Mouse (Mus musculus) G1E (cell line): Measurements from ENCODE around the gene Kndc1. TPM values are rescaled to one million over a fixed set of nuclear protein-coding genes. Genes with fewer than 3 reads are reported as not detected.
A peak's percentile ranks its signal among the peaks of the same experiment; 100 is the strongest.

ENCODE experiments used
- ATAC-seq: 2 replicates; pipeline ENCODE4 v1.8.0; 2016; ENCODE audit warnings: mild to moderate bottlenecking; ENCODE audit not compliant: insufficient number of reproducible peaks, poor library complexity, low FRiP score, severe bottlenecking; ENCODE audit errors: extremely low read depth
- DNase-seq: peaks from one replicate; pipeline ENCODE4 v3.0.0; 2012; ENCODE audit warnings: low spot score
- H3K27me3 ChIP-seq: 2 replicates; pipeline ENCODE4 v1.6.1; 2012; ENCODE audit warnings: mild to moderate bottlenecking, low read length, inconsistent platforms; ENCODE audit not compliant: insufficient read depth
- H3K36me3 ChIP-seq: replicated peaks from 2 replicates; pipeline ENCODE3; 2012; ENCODE audit warnings: mild to moderate bottlenecking, inconsistent platforms
- H3K4me1 ChIP-seq: 2 replicates; pipeline ENCODE4 v1.6.1; 2012; ENCODE audit warnings: low read depth, low read length, inconsistent platforms, mixed read lengths; ENCODE audit not compliant: insufficient read depth
- H3K4me3 ChIP-seq: 2 replicates; pipeline ENCODE4 v1.5.1; 2012; ENCODE audit warnings: low read depth, mild to moderate bottlenecking, inconsistent platforms, low read length, moderate library complexity, mixed read lengths
- H3K9me3 ChIP-seq: replicated peaks from 2 replicates; pipeline ENCODE4 v1.6.1; 2012; ENCODE audit warnings: inconsistent platforms
- CTCF ChIP-seq: IDR thresholded peaks from 2 replicates; pipeline ENCODE4 v1.5.1; 2012; ENCODE audit warnings: low read depth, low read length, inconsistent platforms, mixed read lengths
- GATA1 ChIP-seq: IDR thresholded peaks from 2 replicates; pipeline ENCODE4 v1.6.1; 2012; ENCODE audit warnings: borderline replicate concordance, low read length, inconsistent platforms, mixed read lengths
- GATA2 ChIP-seq: IDR thresholded peaks from 2 replicates; pipeline ENCODE4 v1.6.1; 2012; ENCODE audit warnings: low read depth, low read length, inconsistent platforms, borderline replicate concordance
- POLR2AphosphoS5 ChIP-seq: IDR thresholded peaks from 2 replicates; pipeline ENCODE4 v1.6.1; 2012; ENCODE audit warnings: low read depth, low read length, inconsistent platforms; ENCODE audit not compliant: insufficient replicate concordance
- TAL1 ChIP-seq: conservative IDR thresholded peaks from 2 replicates; pipeline ENCODE4 v1.6.1; 2012; ENCODE audit warnings: low read depth, low read length, inconsistent platforms, mixed read lengths
- polyA plus RNA-seq: library from polyadenylated mRNA; stranded (reverse); fragments of >175 nt; gene quantifications from 2 replicates; pipeline ENCODE4 v1.2.3, GENCODE M21; 2012
- total RNA-seq, 2 experiments: library from RNA; stranded (forward) in 1 of 2; stranded (reverse) in 1 of 2; fragments of 200-1000 nt in 1 of 2; fragments of >200 nt in 1 of 2; fragmentation: Nextera tagmentation in 1 of 2; gene quantifications; 2 replicates each; pipeline ENCODE4 v1.2.3; 2014 to 2017

Kndc1 gene
- total and polyA plus RNA-seq, 3 experiments, result 0.38 TPM; not detected in 2

DNA sequence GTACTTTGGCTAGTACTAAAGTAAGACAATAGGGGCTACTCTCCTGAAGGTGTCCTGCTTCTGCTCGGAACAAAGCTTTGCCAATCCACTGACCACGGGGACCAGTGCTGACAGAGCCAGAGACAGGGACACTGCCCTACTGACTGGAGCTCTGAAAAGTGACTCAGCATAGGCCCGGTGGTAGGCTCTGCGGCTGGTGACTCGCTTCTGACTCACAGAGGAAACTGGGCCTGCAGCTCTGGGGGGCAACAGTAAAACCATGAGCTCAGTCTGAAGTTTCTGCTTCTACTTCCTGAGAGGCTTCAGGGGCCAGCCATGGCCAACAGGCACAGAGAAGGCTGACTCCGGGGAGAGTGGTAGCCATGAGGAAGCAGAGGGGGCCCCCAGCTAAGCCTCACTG, 76.9 kb downstream of the Kndc1 start:
- no peak for TF ChIP-seq TAL1
- TF ChIP-seq GATA2, result no peak
- Histone ChIP-seq H3K4me3 (no peak overlapping the region), H3K4me1 (no peaks in the 10 kb centered on the region; the same call in 1 of the 2 replicates), H3K27me3 (peaks cover 8% of the 10 kb centered on the region; the same call in 1 of the 2 replicates), H3K36me3 (no peaks in the 10 kb centered on the region), H3K9me3 (no peaks in the 10 kb centered on the region)
- peak; percentile 31; the same call in 1 of the 2 replicates for ATAC-seq
- no peak for DNase-seq

DNA sequence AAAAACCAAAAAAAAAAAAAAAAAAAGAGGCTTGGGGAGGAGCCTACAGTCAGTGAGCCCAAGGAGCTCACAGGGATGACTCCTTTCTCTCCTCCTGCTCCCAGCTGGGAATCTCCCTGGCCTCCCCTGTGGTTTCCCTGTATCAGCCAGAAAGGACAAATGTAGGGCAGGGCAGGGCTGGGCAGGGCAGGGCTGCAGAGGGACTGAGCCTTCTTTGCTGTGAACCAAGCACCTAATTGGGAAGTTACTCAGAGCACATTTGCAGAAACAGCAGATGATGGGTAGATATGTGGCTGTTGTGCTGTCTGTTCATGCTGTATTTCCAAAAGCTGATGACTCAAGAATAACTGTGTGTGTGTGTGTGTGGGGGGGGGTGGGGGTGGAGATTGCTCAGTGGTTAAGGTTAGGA, 78.4 kb downstream of the Kndc1 start:
- TF ChIP-seq TAL1 (no peak), CTCF (no peak), GATA1 (no peak), GATA2 (no peak), POLR2AphosphoS5 (no peak)
- H3K27me3 ChIP-seq, result peaks cover 10% of the 10 kb centered on the region; the same call in 1 of the 2 replicates
- H3K4me3 ChIP-seq, result no peak overlapping the region
- ATAC-seq (no peak), DNase-seq (no peak)
- no peaks in the 10 kb centered on the region for H3K36me3 ChIP-seq
- H3K4me1 ChIP-seq, result no peaks in the 10 kb centered on the region; the same call in 1 of the 2 replicates
- no peaks in the 10 kb centered on the region for H3K9me3 ChIP-seq

DNA sequence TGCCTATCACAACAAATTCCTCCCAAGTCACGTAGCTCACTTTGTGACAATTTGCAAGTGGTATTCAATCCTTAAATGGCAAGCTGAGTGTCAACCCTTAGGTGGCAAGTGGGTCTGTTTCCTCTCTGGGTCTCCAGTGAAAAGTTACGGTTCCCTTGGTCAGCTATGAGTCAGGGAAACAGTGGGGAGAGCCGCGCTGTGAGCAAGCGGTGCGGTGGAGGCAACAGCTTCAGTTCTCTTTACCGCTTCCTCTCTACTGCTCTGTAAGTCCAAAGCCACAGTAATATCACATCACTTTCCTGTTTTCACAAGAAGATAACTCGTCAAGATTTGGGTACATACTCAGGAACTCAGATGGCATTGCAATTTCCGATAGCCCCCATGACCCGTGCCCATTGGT, 79.8 kb downstream of the Kndc1 start:
- DNase-seq, result no peak
- Histone ChIP-seq H3K4me3 (no peak overlapping the region), H3K9me3 (no peaks in the 10 kb centered on the region), H3K36me3 (no peaks in the 10 kb centered on the region), H3K27me3 (peaks cover 14% of the 10 kb centered on the region; the same call in 1 of the 2 replicates), H3K4me1 (no peaks in the 10 kb centered on the region; the same call in 1 of the 2 replicates)
- ATAC-seq, result no peak
- TF ChIP-seq TAL1 (no peak), GATA1 (no peak), POLR2AphosphoS5 (no peak), GATA2 (no peak), CTCF (no peak)

- DNase-seq (no peak), ATAC-seq (no peak)
- no peak overlapping the region for H3K4me3 ChIP-seq
- peaks cover 19% of the 10 kb centered on the region; the same call in 1 of the 2 replicates for H3K27me3 ChIP-seq
- H3K9me3 ChIP-seq, result no peaks in the 10 kb centered on the region
- H3K36me3 ChIP-seq, result no peaks in the 10 kb centered on the region
- no peaks in the 10 kb centered on the region; the same call in 1 of the 2 replicates for H3K4me1 ChIP-seq
- TF ChIP-seq GATA2 (no peak), GATA1 (no peak), CTCF (no peak), POLR2AphosphoS5 (no peak), TAL1 (no peak)
These were observed 81.0 kb downstream of the Kndc1 start for GRCm38 (mm10) chr7:139975471-139975870.

DNA sequence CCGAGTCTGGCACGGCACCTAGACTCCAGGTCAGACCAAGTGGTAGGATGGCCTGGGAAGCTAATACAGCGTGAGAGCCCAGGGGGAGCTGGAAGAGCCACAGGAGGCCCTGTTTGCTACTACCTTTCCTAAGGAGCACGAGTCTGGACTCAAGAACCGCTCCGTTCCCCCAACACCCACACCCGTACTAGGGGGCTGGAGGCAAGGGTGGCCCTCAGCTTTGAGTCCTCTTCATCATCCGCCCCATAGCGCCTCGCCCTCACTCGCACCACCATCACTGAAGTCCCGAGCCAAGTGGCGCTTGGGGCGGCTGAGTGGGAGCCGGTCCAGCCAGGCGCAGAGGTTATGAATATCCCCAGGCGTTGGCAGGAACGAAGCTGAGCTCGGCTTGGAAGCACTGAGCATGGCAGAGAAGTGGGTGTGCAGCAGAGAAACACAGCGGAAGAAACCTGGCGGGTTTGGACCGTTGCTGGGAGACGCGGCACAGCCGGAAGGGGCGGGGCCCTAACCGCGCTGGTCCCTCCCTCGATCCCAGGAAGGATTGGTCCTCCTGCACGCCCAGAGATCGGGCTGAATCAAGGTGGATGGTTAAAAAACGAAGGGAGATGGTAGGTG, 83.9 kb downstream of the Kndc1 start, which contains the start of gene 6430531B16Rik:
Gene 6430531B16Rik, minus strand, starts transcription at position 478 of the 615 bp plus-strand sequence.
- TF ChIP-seq CTCF (no peak), GATA2 (no peak), TAL1 (no peak), POLR2AphosphoS5 (no peak), GATA1 (no peak)
- no peak within 1 kb of the TSS; the same call in 1 of the 2 replicates for H3K4me3 ChIP-seq
- H3K27me3 ChIP-seq, result peaks cover 14% of the 10 kb centered on the region; the same call in 1 of the 2 replicates
- H3K36me3 ChIP-seq, result no peaks in the 10 kb centered on the region
- DNase-seq, result no peak
- ATAC-seq, result no peak
- no peaks in the 10 kb centered on the region for H3K9me3 ChIP-seq
- H3K4me1 ChIP-seq, result no peaks in the 10 kb centered on the region; the same call in 1 of the 2 replicates

GRCm38 (mm10) chr7:139979011-139979719, 84.7 kb downstream of the Kndc1 start:
- Histone ChIP-seq H3K27me3 (peaks cover 14% of the 10 kb centered on the region; the same call in 1 of the 2 replicates), H3K36me3 (no peaks in the 10 kb centered on the region), H3K9me3 (no peaks in the 10 kb centered on the region), H3K4me1 (no peaks in the 10 kb centered on the region; the same call in 1 of the 2 replicates), H3K4me3 (no peak overlapping the region)
- no peak for TF ChIP-seq POLR2AphosphoS5
- TF ChIP-seq GATA1, result no peak
- no peak for TF ChIP-seq CTCF
- DNase-seq (no peak), ATAC-seq (no peak)
